Mouse (Mus musculus) mouse embryonic stem cell (cell line): ENCODE data around the gene Gm3285.

Experiments used
- in situ Hi-C, 2 experiments: fragments of 300-500 bp; cut with MboI; formaldehyde crosslinking; loops; 1 replicate in 1 of 2; 3 replicates in 1 of 2; pipeline ENCODE4 v1.14.3; 2019 to 2020; ENCODE audit warnings: low sequenced_read_pairs in 2 of 2, low pct_unique_long_range_greater_than_20kb in 1 of 2, mixed read lengths in 1 of 2; ENCODE audit not compliant: unreplicated experiment in 1 of 2

The Gm3285 gene

DNA sequence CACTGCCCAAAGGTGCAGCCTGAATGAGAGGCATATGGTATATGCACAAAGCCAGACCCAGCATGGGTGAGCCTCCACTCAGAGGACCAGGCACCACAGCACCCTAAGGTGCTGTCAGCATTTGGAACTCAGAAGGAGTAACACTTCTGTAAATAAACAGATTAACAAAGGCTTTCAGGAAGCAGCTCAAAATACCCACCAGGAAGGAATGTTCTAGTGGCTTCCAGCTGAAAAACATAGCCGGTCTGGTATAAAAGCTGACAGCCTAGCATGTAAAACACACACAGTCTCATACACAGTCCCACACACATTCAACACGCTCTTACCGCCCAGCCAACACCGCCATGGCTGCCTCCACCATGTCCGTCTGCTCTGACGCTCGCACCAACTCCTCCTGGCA lies at the start of gene Gm3285:
TSS of gene Gm3285 (plus strand) at position 301 of the 400 bp plus-strand sequence.
- in situ Hi-C loops = no loop called here

DNA sequence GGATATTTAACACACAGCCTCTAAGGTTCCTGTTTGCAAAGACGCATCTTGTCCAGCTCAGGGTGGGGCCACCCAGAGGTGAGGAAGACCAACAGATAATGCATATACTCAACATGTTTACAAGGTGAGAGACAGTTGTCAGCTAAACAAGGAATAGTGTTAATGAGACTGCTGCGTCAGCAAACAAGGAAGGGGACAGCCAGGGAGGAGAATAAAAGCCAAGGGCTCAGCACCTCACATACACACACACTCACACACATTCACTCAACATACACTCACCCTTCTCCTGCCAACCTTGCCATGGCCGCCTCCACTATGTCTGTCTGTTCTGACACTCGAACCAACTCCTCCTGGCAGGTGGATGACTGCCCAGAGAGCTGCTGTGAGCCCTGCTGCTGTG lies 47.4 kb upstream of the Gm3285 start, which contains the start of gene Gm2696:
TSS of gene Gm2696 (plus strand) at position 301 of the 400 bp plus-strand sequence.
- in situ Hi-C loops = no loop called here

DNA sequence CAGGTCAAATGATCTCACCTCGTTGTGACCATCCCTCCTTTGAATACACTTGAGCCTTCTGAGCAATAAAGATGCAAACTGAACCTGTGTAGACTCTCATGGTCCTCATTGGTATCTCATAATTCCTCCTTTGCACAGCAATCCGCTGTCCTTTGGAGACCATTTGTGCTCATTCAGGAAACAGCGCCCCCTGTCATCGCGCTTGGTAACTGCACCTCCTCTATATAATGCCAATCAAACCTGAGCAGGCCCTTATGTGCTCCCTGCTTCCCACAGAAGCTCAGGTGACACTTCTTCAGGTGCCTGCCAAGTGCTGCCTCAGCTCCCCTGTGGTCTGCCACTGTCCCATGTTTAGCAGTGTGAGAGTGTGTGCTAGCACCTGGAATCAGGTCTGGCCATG lies 46.3 kb upstream of the Gm3285 start:
- in situ Hi-C loops = no loop called here

DNA sequence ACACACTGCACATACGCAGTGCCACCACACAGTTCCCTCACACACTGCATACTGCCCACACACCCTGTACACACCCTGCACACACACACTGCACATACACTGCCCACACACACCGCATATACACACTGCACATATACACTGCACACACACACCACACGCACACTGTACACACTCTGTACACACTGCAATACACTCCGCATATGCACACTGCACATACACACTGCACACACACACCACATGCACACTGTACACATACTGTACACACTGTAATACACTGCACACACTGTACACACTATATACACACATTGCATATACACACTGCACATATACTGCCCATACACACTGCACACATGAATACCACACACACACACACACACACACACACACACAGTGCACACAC lies 43.3 kb upstream of the Gm3285 start:
- in situ Hi-C loops = no loop called here

DNA sequence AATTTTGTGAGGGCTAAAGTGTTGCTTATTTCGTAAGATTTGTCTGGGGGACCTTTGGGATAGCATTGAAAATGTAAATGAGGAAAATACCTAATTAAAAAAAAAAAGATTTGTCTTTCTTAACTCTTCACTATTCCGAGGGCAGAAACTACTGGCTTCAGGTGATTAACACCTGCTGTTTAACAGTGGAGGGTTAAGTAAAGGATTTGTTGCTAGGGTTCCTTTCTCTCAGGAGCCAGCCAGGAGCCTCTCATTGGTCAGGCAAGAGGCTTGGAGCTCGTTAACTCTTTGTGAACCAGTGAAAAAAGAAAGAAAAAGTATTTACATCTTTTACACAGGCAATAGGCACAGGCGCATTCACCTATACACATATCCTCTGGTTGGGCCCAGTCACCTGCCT lies 42.6 kb upstream of the Gm3285 start:
- in situ Hi-C loops = no loop called here

DNA sequence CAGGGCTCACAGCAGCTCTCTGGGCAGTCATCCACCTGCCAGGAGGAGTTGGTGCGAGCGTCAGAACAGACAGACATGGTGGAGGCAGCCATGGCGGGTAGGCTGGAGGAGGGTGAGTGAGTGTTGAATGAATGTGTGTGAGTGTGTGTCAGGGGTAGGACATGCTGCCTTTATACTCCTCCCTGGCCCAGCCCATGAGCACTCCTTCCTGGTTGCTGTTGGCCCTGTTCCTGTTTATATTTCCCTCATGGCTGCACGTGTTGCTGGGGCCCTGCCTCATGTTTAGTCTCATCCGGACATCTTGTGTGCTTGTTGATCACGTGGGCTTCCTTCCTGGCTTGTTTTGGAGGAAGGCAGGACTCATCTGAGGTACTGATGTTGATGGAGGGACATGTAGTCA lies 34.8 kb upstream of the Gm3285 start, which contains the start of gene Krtap10-4:
TSS of gene Krtap10-4 (minus strand) at position 145 of the 400 bp plus-strand sequence.
- in situ Hi-C loops = no loop called here

DNA sequence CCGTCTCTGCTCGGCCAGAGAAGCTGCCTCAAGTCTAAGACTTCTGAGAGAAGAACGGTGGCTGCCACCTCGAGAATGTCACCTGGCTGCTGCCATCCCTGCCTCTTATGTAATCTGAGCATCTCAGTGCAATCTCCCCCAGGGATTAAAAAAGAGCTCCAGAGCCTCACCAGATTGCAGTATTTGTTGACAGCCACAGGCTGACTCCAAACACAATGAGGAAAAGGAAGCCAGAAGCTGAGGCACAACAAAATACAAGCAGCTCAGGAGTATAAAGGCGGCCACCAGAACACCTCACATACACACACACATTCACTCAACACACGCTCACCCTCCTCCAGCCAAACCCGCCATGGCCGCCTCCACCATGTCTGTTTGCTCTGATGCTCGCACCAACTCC lies 26.1 kb upstream of the Gm3285 start, which contains the start of gene Krtap10-10:
TSS of gene Krtap10-10 (plus strand) at position 301 of the 400 bp plus-strand sequence.
- in situ Hi-C loops = no loop called here

DNA sequence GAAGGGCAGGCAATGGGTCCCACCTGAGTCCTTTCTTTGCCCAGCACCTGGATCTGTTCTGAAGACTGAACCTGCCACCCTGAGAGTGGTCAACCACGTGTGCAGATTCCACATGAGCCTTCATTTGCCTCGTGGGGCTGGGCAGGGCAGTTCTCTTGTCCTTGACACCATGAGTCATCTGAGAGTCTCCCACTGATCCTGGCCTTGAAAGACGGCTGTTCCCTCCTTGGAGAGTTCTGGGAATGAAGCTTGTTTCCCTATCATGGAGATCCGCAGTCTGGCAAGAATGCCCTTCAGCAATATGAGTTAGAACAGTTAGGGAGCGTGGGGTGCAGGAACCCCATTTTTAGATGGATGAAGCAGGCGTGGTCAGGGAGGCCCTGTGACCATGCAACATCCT lies 22.8 kb upstream of the Gm3285 start:
- in situ Hi-C loops = no loop called here

DNA sequence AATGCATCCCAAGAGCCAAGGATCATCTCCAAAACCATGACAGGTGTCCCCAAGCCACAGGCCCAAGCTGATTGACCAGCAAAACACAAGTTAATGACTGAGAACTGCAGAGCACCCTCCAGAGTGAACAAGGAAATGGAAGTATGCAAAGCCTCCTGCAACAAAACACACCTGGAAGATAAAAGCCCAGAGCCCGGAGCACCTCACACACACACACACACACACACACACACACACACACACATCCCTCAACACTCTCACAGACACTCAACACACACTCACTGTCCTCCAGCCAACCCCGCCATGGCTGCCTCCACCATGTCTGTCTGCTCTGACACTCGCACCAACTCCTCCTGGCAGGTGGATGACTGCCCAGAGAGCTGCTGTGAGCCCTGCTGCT lies 15.3 kb upstream of the Gm3285 start, which contains the start of gene Gm36176:
TSS of gene Gm36176 (plus strand) at position 301 of the 400 bp plus-strand sequence.
- in situ Hi-C loops = no loop called here

DNA sequence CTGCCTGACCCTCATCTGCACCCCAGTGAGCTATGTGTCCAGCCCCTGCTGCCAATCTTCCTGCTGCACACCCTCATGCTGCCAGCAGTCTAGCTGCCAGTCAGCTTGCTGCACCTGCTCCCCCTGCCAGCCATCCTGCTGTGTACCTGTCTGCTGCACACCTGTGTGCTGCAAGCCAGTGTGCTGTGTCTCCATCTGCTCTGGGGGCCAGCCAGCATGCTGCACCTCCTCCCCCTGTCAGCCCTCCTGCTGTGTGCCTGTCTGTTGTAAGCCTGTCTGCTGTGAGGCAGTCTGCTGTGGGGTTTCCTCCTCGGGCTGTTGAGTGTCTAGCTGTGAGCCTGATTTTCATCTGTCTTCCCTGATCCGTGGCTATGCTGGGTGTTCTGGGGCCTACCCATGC lies 14.8 kb upstream of the Gm3285 start:
- in situ Hi-C loops = no loop called here

DNA sequence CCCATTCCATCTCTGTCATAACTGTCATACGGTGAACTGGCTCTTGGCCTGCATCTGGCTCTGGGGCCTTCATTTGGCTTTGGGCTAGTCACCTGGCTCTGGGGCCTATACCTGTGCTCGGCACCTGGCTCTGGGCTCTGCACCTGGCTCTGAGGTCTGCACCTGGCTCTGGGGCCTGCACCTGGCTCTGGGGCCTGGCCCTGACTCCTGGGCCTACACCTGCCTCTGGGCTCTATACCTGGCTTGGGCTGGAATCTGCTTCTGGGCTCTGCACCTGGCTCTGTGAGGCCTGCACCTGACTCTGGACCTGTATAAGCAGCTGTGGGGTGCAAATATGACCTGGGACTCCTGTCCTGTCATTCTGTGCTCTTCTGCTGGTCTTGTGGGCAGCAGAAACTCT lies 14.2 kb upstream of the Gm3285 start:
- in situ Hi-C loops = no loop called here

DNA sequence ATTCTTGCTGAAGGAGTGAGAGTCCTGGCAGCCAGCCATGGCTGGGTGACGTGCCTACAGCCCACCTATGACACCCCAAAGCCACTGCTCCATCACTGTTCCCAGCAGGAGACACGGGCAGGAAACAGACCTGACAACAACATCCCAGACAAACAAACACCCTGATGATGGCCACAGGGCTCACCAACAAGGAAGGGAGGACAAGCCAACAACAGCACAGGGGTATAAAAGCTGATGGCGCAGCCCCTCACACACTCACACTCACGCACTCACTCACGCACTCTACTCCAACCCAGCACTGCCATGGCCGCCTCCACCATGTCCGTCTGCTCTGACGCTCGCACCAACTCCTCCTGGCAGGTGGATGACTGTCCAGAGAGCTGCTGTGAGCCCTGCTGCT lies 9.2 kb upstream of the Gm3285 start, which contains the start of gene Gm10318:
TSS of gene Gm10318 (plus strand) at position 301 of the 400 bp plus-strand sequence.
- in situ Hi-C loops = no loop called here

DNA sequence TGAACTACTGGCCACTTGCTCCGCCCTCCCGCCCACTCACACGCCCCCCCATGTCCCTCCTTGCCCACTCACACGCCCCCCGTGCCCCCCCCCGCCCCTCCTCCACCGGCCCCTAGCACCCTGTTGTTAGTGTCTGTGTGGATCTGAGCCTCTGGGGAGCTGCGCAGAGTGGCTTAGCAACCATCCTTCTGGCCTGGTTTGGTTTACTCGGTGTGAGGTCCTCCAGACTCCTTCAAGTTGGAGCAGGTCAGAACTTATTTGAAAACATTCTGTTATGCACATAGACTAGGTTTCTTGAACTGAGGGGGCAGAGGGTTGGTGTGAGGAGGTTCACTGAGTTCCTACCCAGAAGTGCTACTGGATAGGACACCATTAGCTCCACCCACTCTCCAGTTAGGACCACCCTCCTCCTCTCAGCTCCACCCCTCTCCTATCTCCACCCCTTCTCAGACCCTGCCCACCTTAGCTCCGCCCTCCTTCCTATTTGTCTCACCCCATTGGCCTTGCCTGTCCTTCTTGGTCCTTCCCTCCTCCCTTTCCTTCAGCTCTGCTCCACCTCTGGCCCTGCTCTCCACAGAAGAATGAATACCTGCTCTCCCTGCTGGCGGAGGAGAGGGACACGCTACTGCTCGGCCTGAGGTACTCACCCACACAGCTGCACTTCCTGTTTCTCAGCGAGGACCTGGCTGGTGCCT lies 2.4 kb downstream of the Gm3285 start:
- in situ Hi-C loops = no loop called here

DNA sequence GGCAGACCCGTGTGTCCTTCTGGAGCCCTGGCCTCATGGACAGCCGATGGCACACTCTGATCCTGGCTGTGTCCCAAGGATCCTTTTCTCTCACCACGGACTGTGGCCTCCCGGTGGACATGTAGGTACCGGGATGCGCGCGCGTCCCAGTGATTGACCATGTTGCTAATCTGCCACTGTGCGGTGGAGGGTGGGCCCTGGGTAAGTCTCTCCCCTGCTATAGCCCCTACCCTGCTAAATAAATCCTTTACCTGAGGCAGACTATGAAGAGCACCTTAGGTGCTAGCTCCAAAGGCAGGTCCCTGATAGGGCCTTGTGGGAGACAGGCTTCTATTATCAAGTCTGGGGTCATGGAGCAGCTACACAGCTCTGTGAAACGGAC lies 3.0 kb downstream of the Gm3285 start:
- in situ Hi-C loops = no loop called here

DNA sequence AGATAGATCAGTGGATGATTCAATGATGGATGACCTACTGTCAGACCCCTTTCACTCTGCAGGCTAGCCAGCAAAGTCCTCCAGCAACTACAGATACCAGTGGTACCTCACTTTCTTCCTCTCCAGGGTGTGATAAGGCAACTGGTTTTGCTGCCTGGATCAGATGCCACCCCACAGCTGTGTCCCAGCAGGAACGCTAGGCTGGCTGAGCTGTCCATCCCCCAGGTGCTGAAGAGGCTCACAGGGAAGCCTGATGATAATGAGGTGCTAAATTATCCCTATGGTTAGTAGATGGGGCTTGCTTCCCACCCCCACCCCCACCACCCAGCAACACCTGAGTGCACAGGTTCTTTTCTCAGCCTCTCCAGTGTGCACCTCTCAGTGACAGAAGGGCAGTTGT lies 5.8 kb downstream of the Gm3285 start:
- in situ Hi-C loops = no loop called here

DNA sequence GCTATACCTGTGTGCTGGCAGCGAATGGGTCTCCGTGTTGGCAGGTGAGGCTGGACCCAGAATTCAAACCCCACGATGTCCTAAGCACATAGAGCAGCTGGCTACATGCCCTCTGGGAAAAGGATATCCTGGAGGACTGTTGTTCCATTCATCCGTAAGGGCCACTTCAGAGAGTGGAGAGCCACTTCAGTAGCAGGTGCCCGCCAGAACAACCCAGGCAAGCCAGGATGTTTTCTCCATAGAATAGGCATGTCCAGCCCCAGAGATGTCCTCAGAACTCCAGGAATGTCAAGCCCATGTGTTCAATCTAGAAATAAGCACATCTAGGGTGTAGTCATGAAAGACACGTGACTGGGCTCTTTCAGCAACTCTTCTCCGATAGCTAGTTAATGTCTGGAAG lies 7.9 kb downstream of the Gm3285 start:
- in situ Hi-C loops = no loop called here

DNA sequence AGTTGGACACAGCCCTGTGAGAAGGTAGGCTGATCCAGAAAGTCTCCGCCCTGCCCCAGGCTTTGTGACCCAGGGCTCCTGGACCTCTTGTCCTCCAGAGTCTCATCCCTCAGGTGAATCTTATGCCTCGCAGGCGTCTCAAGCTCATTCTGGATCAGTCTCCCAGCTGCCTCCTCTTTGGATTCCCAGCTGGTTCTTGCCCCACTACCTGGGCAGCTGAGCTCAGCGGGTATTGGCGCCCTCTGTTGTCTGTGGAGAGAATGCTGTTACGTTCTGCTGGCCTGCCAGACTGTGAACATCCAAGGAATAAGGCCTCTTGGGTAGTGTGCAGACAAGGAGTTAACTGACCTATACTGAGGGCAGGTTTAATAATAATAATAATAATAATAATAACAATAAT lies 17.2 kb downstream of the Gm3285 start:
- in situ Hi-C loops = no loop called here

DNA sequence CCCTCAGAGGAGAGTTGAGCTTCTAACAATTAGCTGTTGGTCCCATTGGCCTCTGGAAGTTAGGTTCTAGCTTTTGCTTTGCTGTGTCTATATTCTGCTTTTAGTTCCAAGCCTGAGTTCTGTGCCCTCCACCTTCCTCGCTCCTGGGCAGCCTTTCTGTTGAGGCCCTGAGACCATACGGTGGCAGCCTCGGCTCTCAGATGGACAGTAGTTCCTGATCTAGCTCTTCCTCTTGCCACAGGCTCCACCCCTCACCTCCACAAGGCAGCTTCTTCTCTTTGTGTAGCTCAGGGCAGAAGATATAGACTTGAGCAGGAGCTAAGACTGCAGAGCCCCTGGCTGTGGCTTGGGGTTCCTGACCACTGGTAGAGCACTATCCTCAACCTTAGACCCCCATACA lies 18.5 kb downstream of the Gm3285 start:
- in situ Hi-C loops = no loop called here

DNA sequence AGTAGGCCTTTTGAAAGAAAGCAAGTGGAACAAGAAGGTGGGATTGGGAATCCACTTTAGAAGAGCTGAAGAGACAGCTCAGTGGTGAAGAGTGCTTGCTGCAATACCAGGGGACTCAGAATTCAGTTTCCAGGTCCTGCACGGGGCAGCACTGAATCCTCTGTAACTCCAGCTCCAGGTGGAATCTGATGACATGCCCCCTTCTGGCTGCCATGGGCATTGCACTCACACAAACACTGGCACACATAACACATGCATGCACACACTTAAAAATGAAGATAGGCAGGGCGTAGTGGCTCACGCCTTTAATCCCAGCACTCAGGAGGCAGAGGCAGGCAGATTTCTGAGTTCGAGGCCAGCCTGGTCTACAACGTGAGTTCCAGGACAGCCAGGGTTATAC lies 20.8 kb downstream of the Gm3285 start:
- in situ Hi-C loops = no loop called here

DNA sequence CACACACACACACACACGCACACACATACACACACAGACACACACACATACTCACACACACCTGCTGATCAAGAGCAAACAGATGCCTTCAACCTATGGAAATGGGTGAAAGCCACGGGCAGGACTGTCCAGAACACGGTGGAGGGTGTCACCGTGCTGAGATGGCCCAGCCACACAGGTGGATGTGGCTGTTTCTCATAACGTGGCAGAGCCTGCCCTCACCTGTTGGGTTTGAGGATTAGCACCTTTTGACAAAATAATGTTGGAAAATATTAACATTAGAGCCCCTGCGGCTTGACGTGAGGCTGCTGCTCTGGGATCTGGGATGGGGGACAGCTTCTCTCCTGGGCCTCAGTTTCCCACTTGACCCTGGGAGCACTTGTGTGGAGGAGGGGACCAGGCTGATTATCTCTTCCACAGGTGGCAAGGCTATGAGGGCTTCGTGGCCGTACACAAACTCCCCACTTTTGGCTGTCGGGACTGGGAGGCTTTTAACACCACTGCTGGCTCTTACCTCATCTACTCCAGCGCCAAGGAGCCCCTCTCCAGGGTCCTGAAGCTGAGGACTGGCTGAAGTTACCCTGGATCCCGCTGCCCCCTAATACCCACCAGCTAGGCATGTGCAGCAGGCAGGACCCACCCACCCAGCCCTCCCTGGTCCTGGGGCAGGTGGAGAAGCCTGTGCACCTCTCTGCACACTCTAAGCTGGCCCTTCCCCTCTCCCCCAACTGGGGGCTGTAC lies 24.4 kb downstream of the Gm3285 start:
- in situ Hi-C loops = no loop called here
